Mouse (Mus musculus) liver, embryonic 14.5 days (tissue): ENCODE results near the gene Gipc1.

Source experiments
- CTCF ChIP-seq: IDR thresholded peaks from 2 replicates; pipeline ENCODE4 v1.5.1; 2016; ENCODE audit warnings: antibody characterized with exemption, low read depth, control low read depth
- EP300 ChIP-seq: IDR thresholded peaks from 2 replicates; pipeline ENCODE4 v1.6.1; 2016; ENCODE audit warnings: antibody characterized with exemption, low read depth

GRCm38 (mm10) chr8:83693609-83694236, 41.2 kb downstream of the Gipc1 start:
- TF ChIP-seq CTCF (no peak), EP300 (no peak)
